Mouse (Mus musculus) hindbrain, embryonic 15.5 days (tissue): ENCODE measurements at regions not wholly inside any gene's neighbourhood (a gene's known extent, or its start where the extent isn't known, plus 50 kb on each side); places are given as distances from the start of the nearest gene placed in this dataset.
A peak's percentile ranks its signal among the peaks of the same experiment; 100 is the strongest.

Experiments
- ATAC-seq: fragments of 200-750 bp; cut with Nextera tagmentation; 2 replicates; pipeline ENCODE4 v1.8.0; 2017; ENCODE audit warnings: low read depth, moderate number of reproducible peaks, moderate TSS enrichment; ENCODE audit not compliant: low FRiP score
- H3K27ac ChIP-seq: fragments of 300-500 bp; sonication (generic); replicated peaks from 2 replicates; pipeline ENCODE4 v1.5.1; 2015; ENCODE audit warnings: mild to moderate bottlenecking, inconsistent platforms
- H3K27me3 ChIP-seq: fragments of 300-500 bp; sonication (generic); 2 replicates; pipeline ENCODE4 v1.6.1; 2015; ENCODE audit warnings: control low read depth, inconsistent platforms
- H3K36me3 ChIP-seq: fragments of 300-500 bp; sonication (generic); 2 replicates; pipeline ENCODE4 v1.6.1; 2015; ENCODE audit warnings: control low read depth, inconsistent platforms
- H3K4me1 ChIP-seq: fragments of 300-500 bp; sonication (generic); replicated peaks from 2 replicates; pipeline ENCODE4 v1.6.1; 2015; ENCODE audit warnings: control low read depth, inconsistent platforms
- H3K4me2 ChIP-seq: fragments of 300-500 bp; sonication (generic); 2 replicates; pipeline ENCODE4 v1.6.1; 2015; ENCODE audit warnings: moderate library complexity, mild to moderate bottlenecking, inconsistent platforms
- H3K4me3 ChIP-seq: fragments of 300-500 bp; sonication (generic); 2 replicates; pipeline ENCODE4 v1.5.1; 2015; ENCODE audit warnings: mild to moderate bottlenecking, inconsistent platforms
- H3K9ac ChIP-seq: fragments of 300-500 bp; sonication (generic); 2 replicates; pipeline ENCODE4 v1.6.1; 2015; ENCODE audit warnings: inconsistent platforms
- H3K9me3 ChIP-seq: fragments of 300-500 bp; sonication (generic); 2 replicates; pipeline ENCODE4 v1.6.1; 2016; ENCODE audit warnings: control low read depth, inconsistent platforms
- WGBS: fragments of 180-500 bp; shearing (Covaris S2); methylation state at CpG from one replicate; pipeline ENCODE4 v1.1.7; 2015; 5-methylcytosine and 5-hydroxymethylcytosine counted together

DNA sequence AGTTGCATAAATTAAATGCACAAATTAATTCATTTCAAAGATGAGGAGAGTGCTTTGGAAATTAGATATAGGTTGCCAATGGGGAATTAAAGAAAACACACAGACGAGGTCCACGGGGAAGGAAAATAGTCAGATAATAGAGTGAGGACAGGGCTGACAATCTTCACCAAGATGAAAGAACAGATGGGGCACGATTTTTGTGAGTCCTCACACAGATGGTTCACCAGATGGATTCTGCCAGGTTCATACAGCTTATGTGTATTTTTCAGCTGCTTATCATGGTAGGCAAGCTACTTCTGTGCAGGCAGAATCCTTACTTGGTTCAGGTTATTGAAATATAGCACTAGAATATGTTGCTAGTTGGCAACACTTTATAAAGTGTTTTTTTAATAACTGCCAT is 1585.4 kb upstream of the Igfbp7 start:
- Histone ChIP-seq H3K9me3 (no peaks in the 10 kb centered on the region), H3K9ac (no peak overlapping the region), H3K27ac (no peak overlapping the region), H3K4me1 (no peaks in the 10 kb centered on the region), H3K36me3 (no peaks in the 10 kb centered on the region), H3K4me3 (no peak overlapping the region), H3K27me3 (no peaks in the 10 kb centered on the region), H3K4me2 (no peak overlapping the region)
- WGBS, result 29% methylated on average over 3 of the region's 3 CpGs
- peak; percentile 30; the same call in 1 of the 2 replicates for ATAC-seq

DNA sequence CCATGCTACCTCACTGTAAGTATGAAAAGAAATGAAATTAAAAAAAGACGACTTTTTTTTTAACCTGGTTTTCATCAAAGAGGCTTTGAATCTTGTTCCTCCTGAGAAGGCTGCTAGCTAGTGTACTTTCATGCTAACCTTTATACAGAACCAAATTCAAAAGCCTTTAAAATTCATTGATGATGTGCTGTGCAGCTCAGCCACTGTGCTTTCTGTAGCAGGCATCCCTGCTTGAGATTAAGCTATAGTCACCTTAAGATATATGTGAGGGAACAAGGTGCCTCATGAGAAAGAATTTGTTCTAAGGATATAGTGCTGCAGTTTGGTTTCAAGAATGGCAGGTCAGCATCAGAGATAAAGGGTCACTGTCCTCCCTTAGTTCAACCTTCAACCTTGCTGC is 1581.9 kb upstream of the Igfbp7 start:
- Histone ChIP-seq H3K9me3 (no peaks in the 10 kb centered on the region), H3K27ac (no peak overlapping the region), H3K4me3 (no peak overlapping the region), H3K4me1 (no peaks in the 10 kb centered on the region), H3K9ac (no peak overlapping the region), H3K4me2 (no peak overlapping the region), H3K36me3 (no peaks in the 10 kb centered on the region), H3K27me3 (no peaks in the 10 kb centered on the region)
- ATAC-seq, result no peak
- 84% methylated on average over 1 of the region's 1 CpGs for WGBS

DNA sequence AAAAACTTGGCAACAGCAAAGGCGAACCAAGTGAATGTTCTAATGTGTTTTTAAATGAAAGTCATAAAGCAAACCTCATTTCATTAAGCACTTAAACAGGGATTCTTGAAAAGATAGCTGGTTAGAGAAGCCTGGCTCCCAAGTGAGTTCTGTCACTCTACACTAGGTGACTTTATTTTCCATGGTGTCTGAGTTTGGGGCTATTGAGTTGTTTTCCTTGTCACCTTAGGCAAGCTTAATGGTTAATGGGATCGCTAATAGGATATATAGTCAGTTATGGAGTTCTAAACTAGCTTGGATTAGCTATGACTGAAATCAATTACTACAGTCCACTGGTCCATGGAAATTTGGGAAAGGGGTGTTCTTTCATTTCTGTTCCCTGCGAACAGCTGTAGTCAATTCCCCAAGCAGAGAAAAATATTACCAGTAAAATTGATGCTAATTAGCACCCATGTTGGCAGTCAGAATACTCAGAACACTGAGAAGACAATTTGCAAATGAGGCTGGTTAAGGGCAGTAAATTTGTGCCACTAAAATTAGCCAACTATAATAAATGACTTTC is 1568.7 kb upstream of the Igfbp7 start:
- Histone ChIP-seq H3K36me3 (no peaks in the 10 kb centered on the region), H3K4me2 (no peak overlapping the region), H3K4me1 (no peaks in the 10 kb centered on the region), H3K27me3 (no peaks in the 10 kb centered on the region), H3K27ac (no peak overlapping the region), H3K9ac (no peak overlapping the region), H3K9me3 (no peaks in the 10 kb centered on the region), H3K4me3 (no peak overlapping the region)
- WGBS, result 61% methylated on average over 3 of the region's 3 CpGs
- no peak for ATAC-seq

DNA sequence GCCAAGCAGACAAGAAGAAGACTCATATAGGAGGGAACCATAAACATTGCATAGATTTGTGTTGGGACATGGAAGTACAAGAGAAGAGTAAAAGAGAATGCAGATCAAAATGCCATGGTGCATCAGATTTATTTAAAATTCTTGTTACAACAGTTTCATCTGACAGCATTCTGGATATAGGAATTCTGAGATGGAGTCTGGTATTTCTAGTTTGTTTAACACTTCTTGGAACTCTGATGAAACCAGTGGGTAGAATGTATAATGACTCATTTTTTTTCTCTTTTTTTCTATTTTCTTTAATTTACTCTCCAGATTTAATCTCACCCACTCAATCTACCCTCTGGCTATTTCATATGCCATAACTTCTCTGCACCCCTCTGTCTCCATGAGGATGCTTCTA is 1537.9 kb upstream of the Igfbp7 start:
- no peak overlapping the region for H3K4me3 ChIP-seq
- ATAC-seq, result no peak
- no peaks in the 10 kb centered on the region for H3K4me1 ChIP-seq
- H3K27me3 ChIP-seq, result no peaks in the 10 kb centered on the region
- H3K36me3 ChIP-seq, result no peaks in the 10 kb centered on the region
- no peaks in the 10 kb centered on the region for H3K9me3 ChIP-seq
- no peak overlapping the region for H3K9ac ChIP-seq
- no peak overlapping the region for H3K27ac ChIP-seq
- no peak overlapping the region for H3K4me2 ChIP-seq

DNA sequence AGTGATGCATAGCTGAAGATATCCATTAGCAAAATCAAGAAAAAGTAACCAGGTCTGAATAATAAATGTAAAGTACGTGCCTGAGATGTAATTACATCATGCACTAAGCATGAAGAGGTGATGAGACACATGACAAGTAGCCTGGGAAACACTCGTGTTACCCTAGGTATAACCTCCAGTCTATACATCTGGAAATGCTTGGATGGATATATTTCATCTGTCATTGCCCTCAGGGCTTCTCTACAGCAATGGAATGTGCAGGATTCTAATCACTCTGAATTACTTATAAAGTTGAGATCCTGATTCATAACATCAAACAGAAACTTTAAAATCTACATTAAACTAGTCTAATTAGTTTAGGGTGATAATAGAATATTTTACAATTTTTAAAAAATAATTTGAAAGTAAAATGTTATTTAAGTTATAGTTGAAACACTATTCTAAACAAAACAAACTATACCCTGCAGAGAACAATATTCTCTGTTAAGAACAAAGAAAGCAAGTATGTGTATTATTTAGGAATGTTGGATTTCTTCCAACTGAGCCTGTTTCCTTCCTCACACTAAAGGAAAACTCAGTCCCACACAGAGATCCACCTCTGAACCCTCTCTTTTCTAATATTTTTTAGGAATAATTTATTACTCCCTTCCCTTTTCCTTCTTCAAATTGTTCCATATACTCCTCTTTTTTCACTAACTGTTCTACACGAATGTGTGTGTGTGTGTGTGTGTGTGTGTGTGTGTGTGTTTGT is 1514.2 kb upstream of the Igfbp7 start:
- no peak for ATAC-seq
- Histone ChIP-seq H3K27me3 (no peaks in the 10 kb centered on the region), H3K4me1 (no peaks in the 10 kb centered on the region), H3K4me3 (no peak overlapping the region), H3K36me3 (no peaks in the 10 kb centered on the region), H3K9me3 (no peaks in the 10 kb centered on the region), H3K4me2 (no peak overlapping the region), H3K9ac (no peak overlapping the region), H3K27ac (no peak overlapping the region)
- WGBS, result 62% methylated on average over 3 of the region's 3 CpGs

DNA sequence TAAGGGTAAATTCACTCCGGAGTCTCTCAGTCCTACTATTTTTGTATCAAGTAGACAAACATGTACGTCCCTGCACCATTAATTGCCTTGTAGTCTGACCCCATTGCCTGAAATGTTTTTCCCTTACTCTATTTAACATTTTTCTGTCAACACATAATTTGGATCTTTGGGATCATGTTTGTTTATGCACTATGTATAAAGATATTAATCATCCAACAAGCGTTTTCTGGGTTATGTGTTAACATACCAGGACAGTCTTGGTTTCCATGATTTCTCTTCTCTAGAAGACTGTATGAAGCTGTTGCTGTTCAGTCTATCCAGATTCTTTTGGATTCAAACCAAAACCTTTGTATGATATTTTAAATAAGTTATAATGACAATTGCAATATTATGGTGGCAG is 1492.3 kb upstream of the Igfbp7 start:
- Histone ChIP-seq H3K36me3 (no peaks in the 10 kb centered on the region), H3K4me3 (no peak overlapping the region), H3K4me2 (no peak overlapping the region), H3K9me3 (no peaks in the 10 kb centered on the region), H3K27ac (no peak overlapping the region), H3K27me3 (no peaks in the 10 kb centered on the region), H3K4me1 (no peaks in the 10 kb centered on the region), H3K9ac (no peak overlapping the region)
- WGBS, result 91% methylated on average over 3 of the region's 3 CpGs
- no peak for ATAC-seq

DNA sequence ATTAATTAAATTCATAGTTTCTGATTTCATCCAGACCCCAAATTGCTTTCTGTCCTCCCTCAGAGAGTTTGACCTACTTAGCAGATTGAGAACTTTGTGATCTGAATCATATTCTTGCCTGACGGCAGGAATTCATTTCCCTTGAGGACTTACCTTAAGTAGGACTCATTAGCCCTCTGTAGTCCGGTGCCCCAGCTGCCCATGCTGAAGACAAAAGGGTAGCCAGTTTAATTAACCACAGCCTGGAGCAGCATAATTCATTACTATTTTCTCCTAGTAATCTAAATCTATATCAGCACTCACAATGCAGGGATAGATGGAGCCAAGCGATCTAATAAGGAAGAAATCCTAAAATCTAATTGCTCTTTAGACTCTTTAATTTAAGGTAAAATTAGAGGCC is 1470.9 kb upstream of the Igfbp7 start:
- no peaks in the 10 kb centered on the region for H3K4me1 ChIP-seq
- H3K4me3 ChIP-seq, result no peak overlapping the region
- H3K36me3 ChIP-seq, result no peaks in the 10 kb centered on the region
- ATAC-seq, result 0 out of 2 replicates have a peak, but pooled peaks have one; percentile 51
- no peaks in the 10 kb centered on the region for H3K9me3 ChIP-seq
- H3K27me3 ChIP-seq, result no peaks in the 10 kb centered on the region
- no peak overlapping the region for H3K9ac ChIP-seq
- no peak overlapping the region for H3K27ac ChIP-seq
- 37% methylated on average over 3 of the region's 3 CpGs for WGBS
- no peak overlapping the region for H3K4me2 ChIP-seq

DNA sequence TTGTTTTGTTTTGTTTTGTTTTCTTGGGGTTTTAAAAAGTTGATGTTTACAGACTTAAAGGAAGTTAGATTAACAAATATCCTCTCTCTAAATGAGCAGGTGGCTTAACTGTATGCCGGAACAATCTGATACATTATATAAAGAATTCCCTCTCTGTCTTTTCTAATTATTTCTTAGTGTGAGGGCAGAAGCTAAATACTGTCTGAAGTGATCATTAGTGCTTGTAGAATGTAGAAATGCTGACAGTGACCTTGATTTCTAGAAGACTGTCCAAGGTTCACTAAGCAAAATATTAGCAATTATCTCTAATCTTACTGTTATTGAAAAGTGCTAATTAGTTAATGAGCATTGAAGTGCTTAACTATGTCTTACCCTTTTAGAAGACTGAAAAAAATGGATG is 1437.3 kb upstream of the Igfbp7 start:
- no peak for ATAC-seq
- WGBS, result 80% methylated on average over 1 of the region's 1 CpGs
- H3K36me3 ChIP-seq, result no peaks in the 10 kb centered on the region
- H3K4me3 ChIP-seq, result no peak overlapping the region
- H3K9ac ChIP-seq, result no peak overlapping the region
- H3K27ac ChIP-seq, result no peak overlapping the region
- no peaks in the 10 kb centered on the region for H3K27me3 ChIP-seq
- no peaks in the 10 kb centered on the region for H3K4me1 ChIP-seq
- no peak overlapping the region for H3K4me2 ChIP-seq
- H3K9me3 ChIP-seq, result no peaks in the 10 kb centered on the region

DNA sequence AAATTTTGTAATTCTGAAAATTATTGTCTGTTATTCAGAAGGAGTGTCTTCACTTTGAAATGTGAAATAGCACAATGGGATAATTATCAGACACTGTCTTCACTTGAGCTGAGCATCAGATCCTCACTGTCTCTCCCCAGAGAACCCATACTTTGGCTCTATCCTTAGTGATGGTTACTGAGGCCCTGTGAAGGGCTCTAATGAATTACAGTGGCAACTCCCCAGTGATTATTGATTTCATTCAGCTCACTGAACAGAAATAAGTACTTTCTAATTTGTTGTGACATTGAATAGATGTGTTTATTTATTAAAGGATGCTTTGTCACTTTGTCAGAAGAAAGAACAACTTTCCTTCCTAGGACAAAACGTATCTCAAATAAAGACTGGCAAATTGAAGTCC is 1389.5 kb upstream of the Igfbp7 start:
- no peak for ATAC-seq
- H3K36me3 ChIP-seq, result no peaks in the 10 kb centered on the region
- H3K9ac ChIP-seq, result no peak overlapping the region
- no peak overlapping the region for H3K27ac ChIP-seq
- 34% methylated on average over 1 of the region's 1 CpGs for WGBS
- H3K9me3 ChIP-seq, result no peaks in the 10 kb centered on the region
- H3K4me1 ChIP-seq, result no peaks in the 10 kb centered on the region
- no peaks in the 10 kb centered on the region for H3K27me3 ChIP-seq
- H3K4me2 ChIP-seq, result no peak overlapping the region
- no peak overlapping the region for H3K4me3 ChIP-seq
